Mouse (Mus musculus): ENCODE results near the gene Aar2. TPM values are rescaled to one million over a fixed set of nuclear protein-coding genes. Genes with fewer than 3 reads are reported as not detected.

Gene Aar2
- total and polyA plus RNA-seq, 2 experiments from 2014 or later, result 42.0 to 49.1 TPM

DNA sequence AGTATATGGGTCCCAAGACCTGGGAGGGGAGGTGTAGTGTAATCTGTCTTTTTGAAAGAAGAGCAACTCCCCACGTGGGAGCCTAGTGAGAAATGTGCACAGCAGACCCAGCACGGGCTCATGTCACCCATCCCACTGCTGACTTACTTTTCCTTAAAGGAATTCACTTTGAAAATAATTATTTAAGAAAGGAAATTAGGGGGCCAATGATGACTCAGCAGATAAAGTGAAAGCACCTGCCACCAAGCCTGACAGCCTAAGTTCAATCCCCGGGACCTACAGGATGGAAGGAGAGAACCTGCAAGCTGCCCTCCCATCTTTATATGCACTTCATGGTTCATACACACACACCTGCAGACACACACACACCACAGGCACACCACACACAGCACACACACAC, 3.6 kb upstream of the Aar2 start:
- Histone ChIP-seq H3K4me3 (ENCODE audit: low read depth, low read length) (no peak overlapping the region), H3K9me3 (ENCODE audit: low read length) (no peaks in the 10 kb centered on the region), H3K27me3 (ENCODE audit: insufficient read depth, low read length) (no peaks in the 10 kb centered on the region), H3K9ac (replicated peaks; ENCODE audit: low read length, poor library complexity, severe bottlenecking) (no peak overlapping the region), H3K36me3 (ENCODE audit: insufficient read depth, low read length) (peaks cover 28% of the 10 kb centered on the region), H3K27ac (ENCODE audit: low read depth, low read length) (no peak overlapping the region), H3K4me1 (ENCODE audit: insufficient read depth, low read length) (peaks cover 11% of the 10 kb centered on the region), H3K4me2 (ENCODE audit: low read depth, low read length, poor library complexity, severe bottlenecking) (no peak overlapping the region)
- WGBS, result 79% methylated on average over 3 of the region's 3 CpGs
- no peak for DNase-seq (ENCODE audit: low spot score)
- ATAC-seq (ENCODE audit: low FRiP score), result no peak
- no peak for TF ChIP-seq CTCF (IDR thresholded peaks at IDR 0.05)

DNA sequence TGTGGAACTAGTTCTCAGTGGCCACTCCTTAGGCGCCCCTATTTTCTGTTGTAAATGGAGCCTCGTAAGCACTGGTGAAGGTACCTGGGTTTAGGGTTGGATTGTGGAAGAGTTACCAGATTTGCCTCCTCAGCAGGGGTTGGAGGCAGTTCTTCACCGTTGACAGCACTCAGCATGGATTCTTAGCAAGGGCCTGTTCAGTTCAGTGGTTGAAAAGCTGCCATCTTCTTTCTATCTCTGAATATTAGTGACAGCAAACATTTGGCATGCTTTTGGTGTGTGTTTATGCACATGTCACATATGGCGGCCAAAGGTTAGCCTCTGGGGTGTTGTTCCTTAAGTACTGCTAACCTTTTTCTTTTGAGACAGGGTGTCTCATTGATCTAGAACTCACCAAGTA, 5.0 kb downstream of the Aar2 start:
- Histone ChIP-seq H3K9ac (replicated peaks; ENCODE audit: low read length, poor library complexity, severe bottlenecking) (no peak overlapping the region), H3K9me3 (ENCODE audit: low read length) (no peaks in the 10 kb centered on the region), H3K27ac (ENCODE audit: low read depth, low read length) (no peak overlapping the region), H3K4me3 (ENCODE audit: low read depth, low read length) (no peak overlapping the region), H3K27me3 (ENCODE audit: insufficient read depth, low read length) (no peaks in the 10 kb centered on the region), H3K4me1 (ENCODE audit: insufficient read depth, low read length) (peaks cover 6% of the 10 kb centered on the region), H3K4me2 (ENCODE audit: low read depth, low read length, poor library complexity, severe bottlenecking) (no peak overlapping the region), H3K36me3 (ENCODE audit: insufficient read depth, low read length) (peaks cover 29% of the 10 kb centered on the region)
- ATAC-seq (ENCODE audit: low FRiP score), result no peak
- no peak for TF ChIP-seq CTCF (IDR thresholded peaks at IDR 0.05)
- DNase-seq (ENCODE audit: low spot score), result no peak
- WGBS, result 85% methylated on average over 4 of the region's 4 CpGs

DNA sequence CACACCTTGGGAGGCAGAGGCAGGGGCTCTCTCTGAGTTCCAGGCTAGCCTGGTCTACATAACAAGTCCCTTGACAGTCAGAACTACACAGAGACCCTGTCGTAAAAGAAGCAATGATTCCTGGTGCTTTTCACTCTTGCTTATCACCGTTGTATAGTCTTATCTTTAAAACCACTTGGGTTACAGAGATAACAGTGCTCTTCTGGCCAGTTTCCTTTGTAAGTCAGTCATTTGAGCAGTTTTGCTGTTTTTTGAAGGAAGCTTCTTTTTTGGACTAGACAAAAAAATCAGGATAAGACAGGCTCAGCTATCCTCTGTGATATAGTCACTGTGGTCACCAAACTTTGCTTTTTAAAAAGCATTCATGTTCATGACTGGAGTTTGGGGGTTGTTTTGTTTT, 14.4 kb downstream of the Aar2 start:
- no peaks in the 10 kb centered on the region for H3K4me1 ChIP-seq (ENCODE audit: insufficient read depth, low read length)
- DNase-seq (ENCODE audit: low spot score) (no peak), ATAC-seq (ENCODE audit: low FRiP score) (no peak)
- no peaks in the 10 kb centered on the region for H3K9me3 ChIP-seq (ENCODE audit: low read length)
- 78% methylated on average over 2 of the region's 2 CpGs for whole genome bisulfite sequencing
- H3K9ac ChIP-seq (replicated peaks; ENCODE audit: low read length, poor library complexity, severe bottlenecking), result no peak overlapping the region
- no peak for TF ChIP-seq CTCF (IDR thresholded peaks at IDR 0.05)
- H3K4me3 ChIP-seq (ENCODE audit: low read depth, low read length), result no peak overlapping the region
- H3K27ac ChIP-seq (ENCODE audit: low read depth, low read length), result no peak overlapping the region
- no peaks in the 10 kb centered on the region for H3K27me3 ChIP-seq (ENCODE audit: insufficient read depth, low read length)
- H3K4me2 ChIP-seq (ENCODE audit: low read depth, low read length, poor library complexity, severe bottlenecking), result no peak overlapping the region
- H3K36me3 ChIP-seq (ENCODE audit: insufficient read depth, low read length), result peaks cover 22% of the 10 kb centered on the region

DNA sequence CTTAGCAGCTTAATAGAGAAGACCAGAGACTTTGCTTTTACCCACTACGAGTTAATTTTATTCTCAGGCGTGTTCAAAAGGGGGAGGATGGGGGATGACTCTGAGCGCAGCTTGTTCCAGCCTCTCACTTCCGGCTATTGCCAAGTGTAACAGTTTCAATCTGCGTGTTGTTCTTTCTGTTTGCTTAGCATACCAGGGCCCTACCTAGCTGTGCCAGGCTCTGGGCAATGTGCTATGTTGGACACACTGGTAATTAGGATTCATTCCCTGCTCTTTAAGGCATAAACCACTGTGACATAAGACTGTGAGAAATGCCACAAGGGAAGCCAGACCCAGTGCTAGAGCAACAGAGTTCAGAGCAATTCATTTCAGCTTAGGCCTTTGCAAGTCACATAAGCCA, 16.2 kb downstream of the Aar2 start:
- Histone ChIP-seq H3K27me3 (ENCODE audit: insufficient read depth, low read length) (no peaks in the 10 kb centered on the region), H3K27ac (ENCODE audit: low read depth, low read length) (no peak overlapping the region), H3K9ac (replicated peaks; ENCODE audit: low read length, poor library complexity, severe bottlenecking) (no peak overlapping the region), H3K36me3 (ENCODE audit: insufficient read depth, low read length) (peaks cover 27% of the 10 kb centered on the region), H3K9me3 (ENCODE audit: low read length) (no peaks in the 10 kb centered on the region), H3K4me1 (ENCODE audit: insufficient read depth, low read length) (no peaks in the 10 kb centered on the region), H3K4me3 (ENCODE audit: low read depth, low read length) (no peak overlapping the region), H3K4me2 (ENCODE audit: low read depth, low read length, poor library complexity, severe bottlenecking) (no peak overlapping the region)
- DNase-seq (ENCODE audit: low spot score) (peak; percentile 9), ATAC-seq (ENCODE audit: low FRiP score) (no peak)
- 71% methylated on average over 5 of the region's 5 CpGs for WGBS
- TF ChIP-seq CTCF (IDR thresholded peaks at IDR 0.05), result no peak

GRCm38 (mm10) chr2:156566512-156566911, 19.1 kb downstream of the Aar2 start:
- DNase-seq (ENCODE audit: low spot score) (no peak), ATAC-seq (ENCODE audit: low FRiP score) (no peak)

DNA sequence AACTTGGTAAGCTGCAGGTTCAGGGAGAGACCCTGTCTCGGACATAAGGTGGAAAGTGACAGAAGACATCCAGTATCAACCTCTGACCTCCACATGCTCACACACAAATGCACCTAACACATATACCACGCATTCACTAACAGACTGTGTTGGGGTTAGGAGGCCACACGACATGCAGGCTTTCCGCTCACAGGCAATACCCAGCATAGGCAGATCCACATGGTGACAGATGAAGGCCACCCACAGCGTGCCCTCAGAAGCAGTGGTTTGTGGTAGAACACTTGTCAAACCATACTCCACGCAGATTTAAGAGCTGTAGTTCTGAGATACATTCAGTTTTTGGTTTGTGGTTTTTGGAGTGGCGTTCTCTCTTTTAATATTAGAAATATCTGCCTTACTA, 21.3 kb downstream of the Aar2 start:
- no peak overlapping the region for H3K4me3 ChIP-seq (ENCODE audit: low read depth, low read length)
- H3K4me1 ChIP-seq (ENCODE audit: insufficient read depth, low read length), result no peaks in the 10 kb centered on the region
- peaks cover 21% of the 10 kb centered on the region for H3K36me3 ChIP-seq (ENCODE audit: insufficient read depth, low read length)
- H3K4me2 ChIP-seq (ENCODE audit: low read depth, low read length, poor library complexity, severe bottlenecking), result no peak overlapping the region
- H3K9me3 ChIP-seq (ENCODE audit: low read length), result no peaks in the 10 kb centered on the region
- no peak for ATAC-seq (ENCODE audit: low FRiP score)
- no peaks in the 10 kb centered on the region for H3K27me3 ChIP-seq (ENCODE audit: insufficient read depth, low read length)
- H3K27ac ChIP-seq (ENCODE audit: low read depth, low read length), result no peak overlapping the region
- no peak for DNase-seq (ENCODE audit: low spot score)
- TF ChIP-seq CTCF (IDR thresholded peaks at IDR 0.05), result no peak
- whole genome bisulfite sequencing, result 90% methylated on average over 7 of the region's 7 CpGs
- H3K9ac ChIP-seq (replicated peaks; ENCODE audit: low read length, poor library complexity, severe bottlenecking), result no peak overlapping the region

More at GRCm38 (mm10) chr2:156566512-156566911, 19.1 kb downstream of the Aar2 start:
- Histone ChIP-seq H3K36me3 (ENCODE audit: insufficient read depth, low read length) (peaks cover 23% of the 10 kb centered on the region), H3K9ac (replicated peaks; ENCODE audit: low read length, poor library complexity, severe bottlenecking) (no peak overlapping the region), H3K9me3 (ENCODE audit: low read length) (no peaks in the 10 kb centered on the region), H3K27me3 (ENCODE audit: insufficient read depth, low read length) (no peaks in the 10 kb centered on the region), H3K4me2 (ENCODE audit: low read depth, low read length, poor library complexity, severe bottlenecking) (no peak overlapping the region), H3K27ac (ENCODE audit: low read depth, low read length) (no peak overlapping the region), H3K4me1 (ENCODE audit: insufficient read depth, low read length) (no peaks in the 10 kb centered on the region), H3K4me3 (ENCODE audit: low read depth, low read length) (no peak overlapping the region)
- 76% methylated on average over 2 of the region's 2 CpGs for WGBS
- TF ChIP-seq CTCF (IDR thresholded peaks at IDR 0.05), result no peak
